Mouse (Mus musculus): ENCODE results near the gene Gm14085. TPM values are rescaled to one million over a fixed set of nuclear protein-coding genes. Genes with fewer than 3 reads are reported as not detected.

Gene Gm14085
- total RNA-seq (2023), result 30.9 TPM

DNA sequence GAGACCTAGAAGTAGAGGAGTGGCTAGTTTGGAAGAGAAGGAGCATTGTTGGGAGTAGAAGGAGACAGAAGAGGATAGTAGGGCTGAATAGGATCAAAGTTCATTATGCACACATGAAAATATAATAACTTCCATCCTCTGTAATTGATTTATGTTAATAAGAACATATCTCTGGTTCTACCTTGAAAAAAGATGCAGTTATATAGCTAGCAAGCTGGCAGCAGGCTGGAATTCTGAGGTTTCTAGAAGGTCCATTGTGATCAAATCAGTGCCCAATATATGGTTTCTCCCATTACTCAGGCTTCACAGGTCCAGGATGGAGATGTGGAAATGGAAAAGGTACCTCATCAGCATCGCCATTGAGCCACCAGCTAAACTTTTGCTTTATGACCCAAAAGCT lies at the start of gene Gm14085:
Gm14085 (plus strand) TSS at position 301 of the 400 bp plus-strand sequence.

Other genes with a start within 250 kb of the Gm14085 start
- not detected for gene Duox2, start 186.5 kb upstream of the Gm14085 start, total RNA-seq (2023)
- not detected for gene Duoxa2, start 186.0 kb upstream of the Gm14085 start, total RNA-seq (2023)
- gene Duoxa1, start 171.2 kb upstream of the Gm14085 start, total RNA-seq (2023), result not detected
- not detected for gene Duox1, start 169.3 kb upstream of the Gm14085 start, total RNA-seq (2023)
- 13.2 TPM for gene Shf, start 115.8 kb upstream of the Gm14085 start, total RNA-seq (2023)
- gene Slc28a2, start 58.5 kb upstream of the Gm14085 start, total RNA-seq (2023), result 124 TPM
- 0.62 TPM for gene Gatm, start 126.4 kb downstream of the Gm14085 start, total RNA-seq (2023)
- 2.3 TPM for gene AA467197, start 152.0 kb downstream of the Gm14085 start, total RNA-seq (2023)
- 5.6 TPM for gene Slc30a4, start 217.7 kb downstream of the Gm14085 start, total RNA-seq (2023)

All from CD4-positive naive resting alpha-beta T cell, adult 57 days (primary cell).